ENCODE assay signal across 9 mouse cellular contexts in genomic region chr8:78741965-78742364, GRCm38 (mm10).
DNase-seq lines count a peak whose midpoint lies in the region; ATAC-seq and TF ChIP-seq lines count a peak whose summit lies in the region.
"Had no signal": no experiment of that assay in that cellular context is flagged by ENCODE, and none has a peak within 500 bp of the region (broad histone marks: within the 10 kb centered on the region; RNA-seq: fewer than 3 reads in every experiment).

No protein-coding gene starts in this region.

- no peaks in the 10 kb centered on the region for H3K9me3 ChIP-seq in megakaryocyte, embryonic 14.5 days
- no peaks in the 10 kb centered on the region for H3K9me3 ChIP-seq in intestine, embryonic 16.5 days (ENCODE audit: control insufficient read depth, low read length)

- peaks cover 17% of the 10 kb centered on the region for H3K27me3 ChIP-seq in megakaryocyte, embryonic 14.5 days (replicated peaks)
- no peaks in the 10 kb centered on the region for H3K27me3 ChIP-seq in intestine, embryonic 16.5 days (replicated peaks; ENCODE audit: control insufficient read depth, insufficient read depth, low read length)
- H3K27me3 ChIP-seq in small intestine, adult 2 months (ENCODE audit: control insufficient read depth, insufficient read depth, low read length), result no peaks in the 10 kb centered on the region

- no peak overlapping the region for H3K4me2 ChIP-seq in intestine, embryonic 16.5 days (ENCODE audit: low read depth, low read length)

- no peak for TF ChIP-seq POLR2A in small intestine, adult 2 months (IDR thresholded peaks at IDR 0.05; ENCODE audit: low read depth, low read length)

- peak; percentile 62 for DNase-seq in embryo, embryonic 11 days
- no peak for DNase-seq in embryo, embryonic 9.5 days (ENCODE audit: extremely low spot score)
- no peak for DNase-seq in lung, postnatal 4 days
- DNase-seq: spleen, adult 18-20 months had no signal

- no peak for TF ChIP-seq CTCF in small intestine, adult 2 months (IDR thresholded peaks at IDR 0.05; ENCODE audit: extremely low read depth, insufficient read length, insufficient replicate concordance, low read depth, low read length)

- peak overlapping the region; percentile 88 for H3K27ac ChIP-seq in intestine, embryonic 16.5 days (ENCODE audit: low read length)
- H3K27ac ChIP-seq in small intestine, adult 2 months (ENCODE audit: insufficient read depth, low read depth, low read length), result peak overlapping the region; percentile 53

- H3K4me1 ChIP-seq in megakaryocyte, embryonic 14.5 days, result peaks cover 67% of the 10 kb centered on the region
- H3K4me1 ChIP-seq in intestine, embryonic 16.5 days (ENCODE audit: control insufficient read depth, insufficient read depth, low read length), result peaks cover 18% of the 10 kb centered on the region
- 0 out of 2 replicates have a peak, but pooled peaks cover 2% of the 10 kb centered on the region for H3K4me1 ChIP-seq in small intestine, adult 2 months (ENCODE audit: control insufficient read depth, insufficient read depth, insufficient read length, low read length)

- H3K36me3 ChIP-seq in megakaryocyte, embryonic 14.5 days (replicated peaks; ENCODE audit: low read length), result no peaks in the 10 kb centered on the region
- H3K36me3 ChIP-seq in intestine, embryonic 16.5 days (ENCODE audit: control insufficient read depth, insufficient read depth, low read length), result no peaks in the 10 kb centered on the region
- H3K36me3 ChIP-seq in small intestine, adult 2 months (ENCODE audit: control insufficient read depth, insufficient read depth, low read length), result no peaks in the 10 kb centered on the region

- H3K9ac ChIP-seq in intestine, embryonic 16.5 days (ENCODE audit: low read depth, low read length), result no peak overlapping the region

- WGBS in intestine, embryonic 16.5 days, result 17% methylated on average over 3 of the region's 3 CpGs
- WGBS in small intestine, adult 2 months, result 30% methylated on average over 3 of the region's 3 CpGs

- H3K4me3 ChIP-seq in megakaryocyte, embryonic 14.5 days (replicated peaks), result peak overlapping the region; percentile 59
- H3K4me3 ChIP-seq in intestine, embryonic 16.5 days (ENCODE audit: low read length), result no peak overlapping the region
- no peak overlapping the region for H3K4me3 ChIP-seq in small intestine, adult 2 months (ENCODE audit: low read depth, low read length)

- no peak for ATAC-seq in megakaryocyte, adult 5-6 weeks (ENCODE audit: poor library complexity, severe bottlenecking)
- peak; percentile 50 for ATAC-seq in intestine, embryonic 16.5 days
- no peak for ATAC-seq in activated CD4-positive, CD25-positive, alpha-beta regulatory T cell, adult 4 months
